Mouse (Mus musculus): ENCODE results near the gene C77080. TPM values are rescaled to one million over a fixed set of nuclear protein-coding genes. Genes with fewer than 3 reads are reported as not detected.

Gene C77080
- total RNA-seq, 2 experiments from 2014 or later: 18.1 to 22.1 TPM

DNA sequence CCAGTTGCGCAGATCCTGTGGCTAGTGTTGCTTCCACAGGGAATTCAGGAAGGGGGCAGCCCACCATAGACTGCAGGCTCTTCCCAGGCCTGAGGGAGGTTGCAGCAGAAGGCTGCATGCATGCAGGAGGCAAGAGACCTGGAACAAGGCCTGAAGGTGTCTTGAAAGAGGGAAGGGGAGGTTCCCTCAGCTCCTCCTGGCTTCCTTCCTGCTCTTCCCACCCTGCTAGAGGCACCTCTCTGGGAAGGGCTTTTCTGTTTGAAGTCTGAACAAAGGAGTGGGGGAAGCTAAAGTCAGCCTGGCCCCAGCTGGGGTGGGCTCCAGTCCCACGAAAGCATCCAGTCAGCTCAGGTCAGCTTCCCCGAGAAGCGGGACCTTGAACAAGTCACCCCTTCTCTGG lies 18.9 kb downstream of the C77080 start:
- no peak for DNase-seq (ENCODE audit: low spot score in 2 of 2)

DNA sequence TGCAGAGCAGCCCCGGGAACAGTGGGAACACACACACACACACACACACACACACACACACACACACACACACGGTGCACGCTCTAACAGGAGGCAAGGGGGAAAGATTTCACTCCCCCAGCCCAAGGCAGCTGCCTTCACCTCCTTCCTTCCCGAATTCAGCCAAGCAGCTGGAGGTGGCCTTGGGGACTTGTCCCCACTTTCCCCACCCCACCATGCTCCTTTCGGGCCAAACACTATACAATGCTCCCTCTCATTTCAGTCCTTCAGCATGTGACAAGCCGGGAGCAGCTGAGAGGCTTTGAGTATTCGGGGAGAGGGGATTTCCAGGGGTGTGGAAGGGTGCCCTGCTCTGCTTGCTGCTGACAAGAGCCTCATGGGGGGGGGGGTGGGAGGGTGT lies 19.3 kb downstream of the C77080 start:
- DNase-seq (ENCODE audit: low spot score in 2 of 2): no peak

- peak; percentile 60 to 62 for DNase-seq (ENCODE audit: low spot score in 2 of 2)
These were observed 22.1 kb downstream of the C77080 start for GRCm38 (mm10) chr4:129239075-129239474.

- DNase-seq (ENCODE audit: low spot score in 2 of 2): no peak
These were observed 22.6 kb downstream of the C77080 start for GRCm38 (mm10) chr4:129238579-129239016.

DNA sequence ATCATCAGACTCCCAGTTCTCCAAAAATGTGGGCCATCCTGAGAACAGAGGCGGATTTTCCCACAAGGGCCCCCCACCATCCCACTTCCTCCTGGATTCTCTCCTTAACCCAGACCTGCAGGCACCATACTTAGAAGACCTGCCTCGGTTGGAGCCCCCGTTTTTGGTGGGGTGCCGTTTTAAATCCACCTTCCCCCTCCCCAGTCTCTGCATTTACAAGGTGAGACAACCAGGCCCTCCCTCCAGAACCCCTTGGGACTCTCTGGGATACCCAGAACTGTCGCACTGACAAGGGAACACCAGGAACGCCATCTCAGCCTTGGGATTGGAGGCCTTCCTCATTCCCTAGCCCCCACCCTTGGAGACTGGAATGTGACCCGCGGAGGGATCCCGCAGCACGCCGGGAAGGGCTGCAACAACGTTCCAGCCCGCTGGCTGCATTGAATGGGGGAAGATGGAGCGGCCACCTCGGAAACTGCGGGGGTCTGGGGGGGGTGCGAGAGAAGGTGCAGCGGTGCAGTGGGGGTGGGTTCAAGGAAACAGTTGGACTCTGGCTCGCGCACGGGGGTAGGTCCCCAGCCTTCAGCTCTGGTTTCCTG lies 23.3 kb downstream of the C77080 start:
- no peak for DNase-seq (ENCODE audit: low spot score in 2 of 2)

GRCm38 (mm10) chr4:129236236-129236813 lies 24.9 kb downstream of the C77080 start:
- DNase-seq (ENCODE audit: low spot score in 2 of 2): no peak

- no peak for DNase-seq (ENCODE audit: low spot score in 2 of 2)
These were observed 26.1 kb downstream of the C77080 start for GRCm38 (mm10) chr4:129235147-129235546.

DNA sequence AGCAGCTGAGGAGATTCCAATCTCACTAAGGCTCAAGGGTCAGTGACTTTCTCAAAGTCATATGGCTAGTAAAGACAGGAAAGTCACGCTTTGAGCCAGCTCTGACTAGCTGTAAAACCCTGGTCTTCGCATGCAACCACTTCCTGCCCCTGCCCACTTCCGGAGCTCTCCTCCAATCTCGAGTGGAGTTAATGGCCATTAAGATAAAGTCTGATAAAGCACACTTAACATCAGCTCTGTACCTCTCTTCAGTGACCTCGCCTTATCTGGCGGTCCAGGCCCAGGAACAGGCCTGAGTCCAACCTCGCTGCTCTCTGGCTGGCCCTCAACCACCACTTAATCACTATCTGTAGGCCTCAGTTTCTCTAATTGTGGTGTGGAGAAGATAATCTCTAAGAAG lies 26.7 kb downstream of the C77080 start:
- no peak for DNase-seq (ENCODE audit: low spot score in 2 of 2)

- DNase-seq (ENCODE audit: low spot score in 2 of 2): no peak
These were observed 28.4 kb downstream of the C77080 start for GRCm38 (mm10) chr4:129232561-129233360.

GRCm38 (mm10) chr4:129231594-129232450 lies 29.4 kb downstream of the C77080 start:
- DNase-seq (ENCODE audit: low spot score in 2 of 2): peak in 1 of 2 experiments; percentile 56

- DNase-seq (ENCODE audit: low spot score in 2 of 2): no peak
These were observed 30.3 kb downstream of the C77080 start for GRCm38 (mm10) chr4:129230926-129231325.

- DNase-seq (ENCODE audit: low spot score in 2 of 2): no peak
These were observed 33.2 kb downstream of the C77080 start for GRCm38 (mm10) chr4:129227985-129228381.

GRCm38 (mm10) chr4:129227170-129227984 lies 33.8 kb downstream of the C77080 start:
- DNase-seq (ENCODE audit: low spot score in 2 of 2): no peak

DNA sequence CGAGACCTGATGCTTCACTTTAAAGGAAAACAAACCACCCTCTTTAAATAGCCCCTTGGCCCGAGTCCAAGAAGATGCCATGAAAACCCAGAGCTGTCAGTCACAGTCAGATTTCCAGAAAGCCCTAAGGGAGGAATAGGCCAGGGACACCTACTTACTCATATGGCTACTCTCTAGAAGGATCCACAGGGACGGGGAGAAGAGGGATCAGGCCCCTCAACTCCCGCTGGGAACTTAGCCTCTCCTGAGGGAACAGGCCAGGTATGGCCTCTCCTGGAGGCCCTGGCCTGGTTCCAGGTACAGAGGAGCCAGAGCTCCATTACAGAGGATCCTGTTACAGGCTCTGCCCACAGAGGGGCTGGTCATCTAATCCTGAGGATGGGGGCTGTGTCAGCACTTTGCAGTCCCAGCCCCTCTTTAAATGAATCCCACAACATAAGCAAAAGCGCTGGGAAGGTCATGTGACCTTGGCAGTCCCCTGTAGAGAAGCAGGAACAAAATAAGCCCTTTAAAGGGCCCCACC lies 34.7 kb downstream of the C77080 start:
- no peak for DNase-seq (ENCODE audit: low spot score in 2 of 2)

- DNase-seq (ENCODE audit: low spot score in 2 of 2): no peak
These were observed 35.9 kb downstream of the C77080 start for GRCm38 (mm10) chr4:129225315-129225714.

- DNase-seq (ENCODE audit: low spot score in 2 of 2): no peak
These were observed 37.6 kb downstream of the C77080 start for GRCm38 (mm10) chr4:129223421-129224281.

- no peak for DNase-seq (ENCODE audit: low spot score in 2 of 2)
These were observed 38.9 kb downstream of the C77080 start for GRCm38 (mm10) chr4:129222019-129222925.

Data from adrenal gland, adult 18-20 months (tissue).